ENCODE assay signal across 8 mouse cellular contexts in the genomic region with DNA sequence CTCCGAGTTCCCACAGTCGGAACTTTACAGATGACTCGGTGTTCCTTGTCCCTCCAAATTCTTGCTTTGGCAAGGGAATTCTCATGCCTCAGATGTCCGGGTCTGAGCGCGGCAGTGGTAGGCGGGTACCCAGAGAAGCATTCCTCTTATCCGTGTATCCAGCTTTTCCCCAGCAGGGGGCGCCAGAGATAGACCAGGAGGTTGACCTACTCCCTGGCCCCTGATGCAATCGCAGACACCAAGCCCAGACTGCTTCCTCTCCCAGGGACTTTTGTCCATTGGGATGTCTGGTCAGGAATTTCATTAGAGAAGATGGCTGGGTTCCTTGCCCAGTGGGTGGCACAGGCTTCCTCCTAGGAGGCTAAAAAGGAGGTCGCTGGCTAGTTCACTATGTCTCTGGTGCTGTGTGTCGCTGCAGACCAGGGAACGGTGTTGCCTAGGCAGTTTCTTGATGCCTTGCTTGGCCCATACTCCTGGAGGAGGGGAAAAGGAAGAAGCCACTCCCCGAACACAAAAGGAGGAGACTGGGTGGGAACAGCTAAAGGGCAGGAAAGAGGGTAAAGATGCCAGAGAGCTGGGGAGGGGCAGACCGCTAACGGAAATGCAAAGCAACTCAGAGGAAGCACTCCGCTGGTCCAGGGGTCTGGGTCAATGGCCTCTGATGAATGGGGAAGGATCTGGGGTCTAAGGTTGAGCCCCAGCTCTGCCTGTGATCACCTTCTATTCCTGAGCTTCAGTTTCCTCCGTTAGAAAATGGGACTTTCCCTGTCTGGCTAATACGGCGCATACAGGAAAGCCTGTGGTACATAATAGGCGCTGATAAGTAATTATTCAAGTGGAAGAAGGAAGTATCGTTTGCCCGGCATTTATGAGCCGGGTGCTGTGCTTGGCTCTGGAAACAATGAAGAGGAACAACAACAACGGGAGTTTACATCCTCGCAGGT. TPM values are rescaled to one million over a fixed set of nuclear protein-coding genes. Genes with fewer than 3 reads are reported as not detected.
DNase-seq lines count a peak whose midpoint lies in the region; ATAC-seq lines count a peak whose summit lies in the region.

No protein-coding gene starts in this region.

- peak; percentile 91 for DNase-seq in MN1 (ENCODE audit: low spot score)
- peak; percentile 98 for DNase-seq in cerebellum, adult 9-10 months
- peak; percentile 85 to 98 for DNase-seq in frontal cortex, adult 2 months (ENCODE audit: extremely low spot score in 1 of 2, low spot score in 1 of 2)
- DNase-seq in hindbrain, embryonic 11.5 days (ENCODE audit: low spot score), result peak; percentile 95
- peak; percentile 86 for DNase-seq in layer of hippocampus, adult 9-11 months
- DNase-seq in ovary, postnatal 10 days (ENCODE audit: low spot score), result peak; percentile 88
- DNase-seq in thymus, postnatal 10 days (ENCODE audit: low spot score in 2 of 2), result peak; percentile 77 to 94

- peak overlapping the region; percentile 14; the same call in 1 of the 2 replicates for H3K27ac ChIP-seq in hindbrain, embryonic 11.5 days (ENCODE audit: low read depth, low read length)
- peak overlapping the region; percentile 60 for H3K27ac ChIP-seq in lung, embryonic 16.5 days (ENCODE audit: low read length)

- H3K9me3 ChIP-seq in hindbrain, embryonic 11.5 days (ENCODE audit: control insufficient read depth, low read length), result no peaks in the 10 kb centered on the region
- no peaks in the 10 kb centered on the region for H3K9me3 ChIP-seq in lung, embryonic 16.5 days (ENCODE audit: control insufficient read depth, low read length)

- H3K4me1 ChIP-seq in hindbrain, embryonic 11.5 days (replicated peaks; ENCODE audit: control insufficient read depth, insufficient read depth, low read length), result peaks cover 12% of the 10 kb centered on the region
- H3K4me1 ChIP-seq in lung, embryonic 16.5 days (replicated peaks; ENCODE audit: control insufficient read depth, insufficient read depth, low read length), result peaks cover 11% of the 10 kb centered on the region

- WGBS in hindbrain, embryonic 11.5 days, result 19% methylated on average over 26 of the region's 26 CpGs
- WGBS in lung, embryonic 16.5 days, result 20% methylated on average over 26 of the region's 26 CpGs

- H3K27me3 ChIP-seq in hindbrain, embryonic 11.5 days (ENCODE audit: control insufficient read depth, insufficient read depth, low read length), result peaks cover 30% of the 10 kb centered on the region
- H3K27me3 ChIP-seq in lung, embryonic 16.5 days (ENCODE audit: control insufficient read depth, insufficient read depth, low read depth, low read length), result peaks cover 26% of the 10 kb centered on the region

- no peak overlapping the region for H3K4me3 ChIP-seq in hindbrain, embryonic 11.5 days (ENCODE audit: low read depth, low read length)
- no peak overlapping the region; the same call in 1 of the 2 replicates for H3K4me3 ChIP-seq in lung, embryonic 16.5 days (ENCODE audit: low read length)

- peak; percentile 82 for ATAC-seq in hindbrain, embryonic 11.5 days (ENCODE audit: low FRiP score)
- ATAC-seq in lung, embryonic 16.5 days (ENCODE audit: low read depth), result peak; percentile 87

- no peak overlapping the region for H3K9ac ChIP-seq in hindbrain, embryonic 11.5 days (ENCODE audit: low read depth, low read length)
- H3K9ac ChIP-seq in lung, embryonic 16.5 days (ENCODE audit: low read length), result no peak overlapping the region

- H3K4me2 ChIP-seq in hindbrain, embryonic 11.5 days (replicated peaks; ENCODE audit: low read depth, low read length), result peak overlapping the region; percentile 6; the same call in 1 of the 2 replicates
- peak overlapping the region; percentile 46 for H3K4me2 ChIP-seq in lung, embryonic 16.5 days (ENCODE audit: low read depth, low read length)

- H3K36me3 ChIP-seq in hindbrain, embryonic 11.5 days (ENCODE audit: control insufficient read depth, insufficient read depth, low read length), result no peaks in the 10 kb centered on the region
- no peaks in the 10 kb centered on the region for H3K36me3 ChIP-seq in lung, embryonic 16.5 days (ENCODE audit: control insufficient read depth, insufficient read depth, low read length)

RNA-seq across cellular contexts. Expression of a gene that starts 6.7 kb away (rescaled TPM):
- polyA plus RNA-seq in frontal cortex, adult 2 months (2012; rRNA removed), result 291 and 354 TPM in 2 replicates
- polyA plus RNA-seq in hindbrain, embryonic 11.5 days (2014; fragmentation: Nextera tagmentation; extraction: Ambion mirVana), result 5.0 and 7.6 TPM in 2 replicates
- polyA plus RNA-seq in lung, embryonic 16.5 days (2015; fragmentation: Nextera tagmentation; extraction: Ambion mirVana), result 1.3 and 1.6 TPM in 2 replicates

RNA-seq across cellular contexts. Expression of a gene that starts 29.5 kb away (rescaled TPM):
- polyA plus RNA-seq in frontal cortex, adult 2 months (2012; rRNA removed), result 66.5 and 67.1 TPM in 2 replicates
- polyA plus RNA-seq in hindbrain, embryonic 11.5 days (2014; fragmentation: Nextera tagmentation; extraction: Ambion mirVana), result 41.2 and 44.1 TPM in 2 replicates
- polyA plus RNA-seq in lung, embryonic 16.5 days (2015; fragmentation: Nextera tagmentation; extraction: Ambion mirVana), result 58.9 and 62.1 TPM in 2 replicates

RNA-seq across cellular contexts. Expression of a gene that starts 48.2 kb away (rescaled TPM):
- polyA plus RNA-seq in frontal cortex, adult 2 months (2012; rRNA removed), result 129 and 134 TPM in 2 replicates
- 104 and 106 TPM in 2 replicates for polyA plus RNA-seq in hindbrain, embryonic 11.5 days (2014; fragmentation: Nextera tagmentation; extraction: Ambion mirVana)
- polyA plus RNA-seq in lung, embryonic 16.5 days (2015; fragmentation: Nextera tagmentation; extraction: Ambion mirVana), result 97.6 and 109 TPM in 2 replicates

RNA-seq across cellular contexts. Expression of a gene that starts 52.7 kb away (rescaled TPM):
- polyA plus RNA-seq in frontal cortex, adult 2 months (2012; rRNA removed), result 27.9 and 28.9 TPM in 2 replicates
- polyA plus RNA-seq in hindbrain, embryonic 11.5 days (2014; fragmentation: Nextera tagmentation; extraction: Ambion mirVana), result 46.8 and 57.2 TPM in 2 replicates
- 34.3 and 35.2 TPM in 2 replicates for polyA plus RNA-seq in lung, embryonic 16.5 days (2015; fragmentation: Nextera tagmentation; extraction: Ambion mirVana)

Comparison
In these comparisons a context has a peak if more than half of its experiments do, and no peak if none do; other contexts are left out.
1. RNA of a gene that starts 6.7 kb away (polyA plus RNA-seq): 291 to 354 TPM in frontal cortex, adult 2 months; 5.0 to 7.6 TPM in hindbrain, embryonic 11.5 days and 1.3 to 1.6 TPM in lung, embryonic 16.5 days; every median in the first group is over 10 times any median in the second.
2. Peak in every context shown above with its lines, with median percentiles within 50 percentile points of each other: DNase-seq.